Mouse (Mus musculus) kidney, adult 2 months (tissue): Measurements from ENCODE around the gene Rpl3.

Experiments
- CTCF ChIP-seq: fragments of 200-500 bp; conservative IDR thresholded peaks from 2 replicates; pipeline ENCODE4 v1.5.1; 2011; ENCODE audit warnings: low read depth, mild to moderate bottlenecking, control low read depth, low read length, moderate library complexity, mixed read lengths; ENCODE audit not compliant: insufficient read depth, insufficient read length
- POLR2A ChIP-seq: fragments of 200-500 bp; IDR thresholded peaks from one replicate; pipeline ENCODE4 v1.6.1; 2011; ENCODE audit warnings: low read depth, low read length, control low read depth

DNA sequence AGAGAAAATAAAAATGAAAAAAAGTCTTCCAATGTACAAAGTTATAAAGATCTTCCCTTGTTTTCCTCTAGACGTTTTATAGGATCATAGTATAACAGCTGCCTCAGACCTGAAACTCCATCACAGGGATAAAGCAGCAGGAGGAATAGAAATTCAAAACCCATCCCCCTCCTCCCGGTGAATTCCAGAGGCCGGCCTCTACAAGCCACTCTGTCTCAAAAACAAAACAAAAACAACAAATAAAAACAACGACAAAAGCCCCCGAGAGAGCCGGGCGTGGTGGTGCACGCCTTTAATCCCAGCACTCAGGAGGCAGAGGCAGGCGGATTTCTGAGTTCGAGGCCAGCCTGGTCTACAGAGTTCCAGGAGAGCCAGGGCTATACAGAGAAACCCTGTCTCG lies 1.5 kb downstream of the Rpl3 start:
- TF ChIP-seq CTCF, result no peak
- TF ChIP-seq POLR2A, result no peak
